Mouse (Mus musculus) hindbrain, postnatal 0 days (tissue): ENCODE measurements around the gene Tst. TPM values are rescaled to one million over a fixed set of nuclear protein-coding genes. Genes with fewer than 3 reads are reported as not detected.

Experiments used
- ATAC-seq: fragments of 200-750 bp; cut with Nextera tagmentation; 2 replicates; pipeline ENCODE4 v1.8.0; 2017; ENCODE audit warnings: mild to moderate bottlenecking, moderate TSS enrichment, moderate library complexity
- DNase-seq: peaks from one replicate; pipeline ENCODE4 v3.0.0-alpha.2; 2015; ENCODE audit warnings: low spot score
- H3K27ac ChIP-seq: fragments of 300-500 bp; sonication (generic); 2 replicates; pipeline ENCODE4 v1.5.1; 2014; ENCODE audit warnings: mild to moderate bottlenecking
- H3K27me3 ChIP-seq: fragments of 300-500 bp; sonication (generic); 2 replicates; pipeline ENCODE4 v1.6.1; 2014; ENCODE audit warnings: low read length, mixed read lengths; ENCODE audit not compliant: insufficient read depth
- H3K36me3 ChIP-seq: fragments of 300-500 bp; sonication (generic); 2 replicates; pipeline ENCODE4 v1.6.1; 2014; ENCODE audit warnings: low read length, mixed read lengths; ENCODE audit not compliant: insufficient read depth
- H3K4me1 ChIP-seq: fragments of 300-500 bp; sonication (generic); 2 replicates; pipeline ENCODE4 v1.6.1; 2014; ENCODE audit warnings: antibody characterized with exemption, low read length, mixed read lengths; ENCODE audit not compliant: insufficient read depth
- H3K4me2 ChIP-seq: fragments of 300-500 bp; sonication (generic); 2 replicates; pipeline ENCODE4 v1.6.1; 2014; ENCODE audit warnings: low read depth, mild to moderate bottlenecking, low read length, moderate library complexity, mixed read lengths
- H3K4me3 ChIP-seq: fragments of 300-500 bp; sonication (generic); 2 replicates; pipeline ENCODE4 v1.5.1; 2014; ENCODE audit warnings: low read length
- H3K9ac ChIP-seq: fragments of 300-500 bp; sonication (generic); replicated peaks from 2 replicates; pipeline ENCODE4 v1.6.1; 2014; ENCODE audit warnings: mild to moderate bottlenecking, low read length, moderate library complexity, mixed read lengths
- H3K9me3 ChIP-seq: fragments of 300-500 bp; sonication (generic); 2 replicates; pipeline ENCODE4 v1.6.1; 2016; ENCODE audit warnings: low read length, mixed read lengths
- CTCF ChIP-seq: IDR thresholded peaks from 2 replicates; pipeline ENCODE4 v1.5.1; 2016; ENCODE audit warnings: antibody characterized with exemption, control low read depth, low read depth
- WGBS: fragments of 180-500 bp; shearing (Covaris S2); extraction: QIAGEN DNeasy Blood & Tissue Kit; methylation state at CpG from one replicate; pipeline ENCODE4 v1.1.7; 2014; 5-methylcytosine and 5-hydroxymethylcytosine counted together
- polyA plus RNA-seq: library from polyadenylated mRNA; unstranded; fragments of >200 nt; fragmentation: Nextera tagmentation; extraction: Ambion mirVana; gene quantifications from 2 replicates; pipeline ENCODE4 v1.2.1, GENCODE M21; 2015
- total RNA-seq: library from RNA; depleted of rRNA; stranded (reverse); fragments of >200 nt; gene quantifications from 2 replicates; pipeline ENCODE4 v1.2.3, GENCODE M21; 2014; rRNA removed

Tst gene
- total and polyA plus RNA-seq, 2 experiments from 2014 or later, result 64.4 to 75.1 TPM

DNA sequence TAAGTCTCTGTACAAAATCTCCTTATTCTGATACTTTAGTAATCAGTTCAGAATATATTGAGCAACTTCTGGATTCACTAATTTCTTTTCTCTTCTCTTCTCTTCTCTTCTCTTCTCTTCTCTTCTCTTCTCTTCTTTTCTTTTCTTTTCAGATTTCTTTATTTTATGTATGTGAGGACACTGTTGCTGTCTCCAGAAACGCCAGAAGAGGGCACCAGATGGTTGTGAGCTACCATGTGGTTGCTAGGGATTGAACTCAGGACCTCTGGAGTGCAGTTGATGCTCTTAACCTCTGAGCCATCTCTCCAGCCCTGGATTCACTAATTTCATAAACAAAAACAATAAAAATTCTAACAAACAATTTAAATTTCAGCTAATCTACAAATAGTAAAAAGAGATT lies 50.7 kb downstream of the Tst start:
- Histone ChIP-seq H3K9ac (no peak overlapping the region), H3K27ac (no peak overlapping the region), H3K4me1 (no peaks in the 10 kb centered on the region), H3K27me3 (no peaks in the 10 kb centered on the region), H3K4me2 (no peak overlapping the region), H3K36me3 (no peaks in the 10 kb centered on the region), H3K4me3 (no peak overlapping the region), H3K9me3 (peaks cover 2% of the 10 kb centered on the region; the same call in 1 of the 2 replicates)
- DNase-seq (peak; percentile 69), ATAC-seq (no peak)
- WGBS, result 0% methylated on average over 1 of the region's 1 CpGs
- TF ChIP-seq CTCF, result peak; percentile 75

DNA sequence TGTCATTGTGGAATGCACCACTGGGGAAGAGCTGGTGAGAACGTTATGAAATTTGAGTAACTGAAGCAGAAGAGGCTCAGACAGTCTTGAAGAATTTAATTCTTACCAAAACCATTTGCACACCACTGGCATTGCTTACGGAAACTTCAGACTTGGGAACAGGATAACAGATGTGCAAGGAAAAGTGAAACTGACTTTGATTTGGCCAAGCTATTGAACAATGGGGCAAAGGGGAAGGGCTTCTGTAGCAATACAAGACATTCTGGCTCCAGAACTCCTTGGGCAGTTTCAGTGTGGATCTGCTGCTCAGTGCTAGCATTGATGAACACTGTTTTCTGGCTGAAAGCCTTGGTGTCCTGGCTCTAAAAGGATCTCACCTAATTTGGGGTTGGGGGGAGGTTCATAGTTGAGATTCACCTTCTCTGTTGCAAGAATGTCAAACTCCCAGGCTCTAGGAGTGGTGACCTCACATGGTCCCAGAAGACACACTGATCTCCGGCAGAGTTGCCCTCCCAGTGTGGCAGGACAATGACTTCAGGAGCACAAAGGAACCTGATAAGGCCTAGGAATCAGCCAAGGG lies 54.0 kb downstream of the Tst start:
- no peak overlapping the region for H3K27ac ChIP-seq
- H3K4me1 ChIP-seq, result no peaks in the 10 kb centered on the region
- H3K9me3 ChIP-seq, result no peaks in the 10 kb centered on the region
- H3K4me2 ChIP-seq, result no peak overlapping the region
- H3K27me3 ChIP-seq, result no peaks in the 10 kb centered on the region
- no peak for TF ChIP-seq CTCF
- DNase-seq, result no peak
- no peak overlapping the region for H3K4me3 ChIP-seq
- no peak for ATAC-seq
- no peaks in the 10 kb centered on the region for H3K36me3 ChIP-seq
- WGBS, result 58% methylated on average over 3 of the region's 3 CpGs
- H3K9ac ChIP-seq, result no peak overlapping the region

Other genes with a start within 250 kb of the Tst start
- 38.5 and 38.8 TPM in 2 replicates for gene Ift27, start 231.8 kb downstream of the Tst start, total RNA-seq
- 122 and 123 TPM in 2 replicates for gene Ift27, start 231.8 kb downstream of the Tst start, polyA plus RNA-seq
- gene Pvalb, start 199.5 kb downstream of the Tst start, total RNA-seq, result 1.7 and 1.9 TPM in 2 replicates
- gene Pvalb, start 199.5 kb downstream of the Tst start, polyA plus RNA-seq, result 7.6 and 11.3 TPM in 2 replicates
- gene Ncf4, start 161.1 kb downstream of the Tst start, total RNA-seq, result 0.86 and 3.0 TPM in 2 replicates
- 1.1 and 1.6 TPM in 2 replicates for gene Ncf4, start 161.1 kb downstream of the Tst start, polyA plus RNA-seq
- 0.07 and 0.10 TPM in 2 replicates for gene Csf2rb2, start 100.2 kb downstream of the Tst start, total RNA-seq
- 0.18 and 0.21 TPM in 2 replicates for gene Csf2rb2, start 100.2 kb downstream of the Tst start, polyA plus RNA-seq
- 1.3 and 1.8 TPM in 2 replicates for gene Csf2rb, start 80.2 kb downstream of the Tst start, total RNA-seq
- 0.75 and 0.87 TPM in 2 replicates for gene Csf2rb, start 80.2 kb downstream of the Tst start, polyA plus RNA-seq
- gene Tex33, start 10.0 kb downstream of the Tst start, total RNA-seq, result not detected in 2 replicates
- gene Tex33, start 10.0 kb downstream of the Tst start, polyA plus RNA-seq, result not detected in 2 replicates
- 95.4 and 114 TPM in 2 replicates for gene Mpst, start 509 bp upstream of the Tst start, total RNA-seq
- 3.7 and 5.3 TPM in 2 replicates for gene Mpst, start 509 bp upstream of the Tst start, polyA plus RNA-seq
- 144 and 155 TPM in 2 replicates for gene Kctd17, start 22.7 kb upstream of the Tst start, total RNA-seq
- 144 and 161 TPM in 2 replicates for gene Kctd17, start 22.7 kb upstream of the Tst start, polyA plus RNA-seq
- gene Tmprss6, start 62.7 kb upstream of the Tst start, total RNA-seq, result 0.25 and 0.42 TPM in 2 replicates
- gene Tmprss6, start 62.7 kb upstream of the Tst start, polyA plus RNA-seq, result 0.32 and 0.44 TPM in 2 replicates
- 0.10 and 0.29 TPM in 2 replicates for gene Il2rb, start 89.4 kb upstream of the Tst start, total RNA-seq
- 0.40 and 0.58 TPM in 2 replicates for gene Il2rb, start 89.4 kb upstream of the Tst start, polyA plus RNA-seq
- 3.1 and 6.1 TPM in 2 replicates for gene C1qtnf6, start 125.5 kb upstream of the Tst start, total RNA-seq
- 10.0 and 10.2 TPM in 2 replicates for gene C1qtnf6, start 125.5 kb upstream of the Tst start, polyA plus RNA-seq
- 3.1 and 4.0 TPM in 2 replicates for gene Sstr3, start 138.8 kb upstream of the Tst start, total RNA-seq
- gene Sstr3, start 138.8 kb upstream of the Tst start, polyA plus RNA-seq, result 0.97 and 1.0 TPM in 2 replicates
- 2.0 and 3.4 TPM in 2 replicates for gene Rac2, start 166.9 kb upstream of the Tst start, total RNA-seq
- gene Rac2, start 166.9 kb upstream of the Tst start, polyA plus RNA-seq, result 5.0 and 6.8 TPM in 2 replicates
- gene Cyth4, start 191.1 kb upstream of the Tst start, total RNA-seq, result 6.4 and 6.8 TPM in 2 replicates
- gene Cyth4, start 191.1 kb upstream of the Tst start, polyA plus RNA-seq, result 5.7 and 7.2 TPM in 2 replicates